Mouse (Mus musculus): ENCODE measurements around the gene Lars2. TPM values are rescaled to one million over a fixed set of nuclear protein-coding genes. Genes with fewer than 3 reads are reported as not detected.

Gene Lars2
- polyA plus RNA-seq (2014; fragmentation: Illumina TruSeq; extraction: RNeasy Lipid Tissue Mini Kit (QIAGEN cat#74804); ENCODE audit: insufficient read depth, low read depth, low replicate concordance): 476 TPM

GRCm38 (mm10) chr9:123366708-123367385 is at the start of gene Lars2:
Gene Lars2 (plus strand): TSS chr9:123366927.

GRCm38 (mm10) chr9:123478586-123479195 is 112.0 kb downstream of the Lars2 start, which contains the start of gene Limd1:
Gene Limd1 (plus strand): TSS chr9:123478706.

Other genes starting within 250 kb of the Lars2 start
- gene Clec3b, start 216.0 kb upstream of the Lars2 start, polyA plus RNA-seq (2014; fragmentation: Illumina TruSeq; extraction: RNeasy Lipid Tissue Mini Kit (QIAGEN cat#74804); ENCODE audit: insufficient read depth, low read depth, low replicate concordance): 182 TPM
- 6.4 TPM for gene Cdcp1, start 150.9 kb upstream of the Lars2 start, polyA plus RNA-seq (2014; fragmentation: Illumina TruSeq; extraction: RNeasy Lipid Tissue Mini Kit (QIAGEN cat#74804); ENCODE audit: insufficient read depth, low read depth, low replicate concordance)
- gene Tmem158, start 106.2 kb upstream of the Lars2 start, polyA plus RNA-seq (2014; fragmentation: Illumina TruSeq; extraction: RNeasy Lipid Tissue Mini Kit (QIAGEN cat#74804); ENCODE audit: insufficient read depth, low read depth, low replicate concordance): 3.8 TPM
- gene Limd1, start 111.8 kb downstream of the Lars2 start, polyA plus RNA-seq (2014; fragmentation: Illumina TruSeq; extraction: RNeasy Lipid Tissue Mini Kit (QIAGEN cat#74804); ENCODE audit: insufficient read depth, low read depth, low replicate concordance): 18.0 TPM
- gene Sacm1l, start 162.8 kb downstream of the Lars2 start, polyA plus RNA-seq (2014; fragmentation: Illumina TruSeq; extraction: RNeasy Lipid Tissue Mini Kit (QIAGEN cat#74804); ENCODE audit: insufficient read depth, low read depth, low replicate concordance): 24.3 TPM

All from lung, adult 10 weeks (tissue).